8 mouse cellular contexts compared by ENCODE assay signal in genomic region chr11:59838426-59838825, GRCm38 (mm10). TPM values are rescaled to one million over a fixed set of nuclear protein-coding genes. Genes with fewer than 3 reads are reported as not detected.
DNase-seq lines count a peak whose midpoint lies in the region; ATAC-seq lines count a peak whose summit lies in the region.

No protein-coding gene starts in this region.

- no peak overlapping the region for H3K27ac ChIP-seq in limb, embryonic 15.5 days
- H3K27ac ChIP-seq in stomach, embryonic 16.5 days (ENCODE audit: low read length), result no peak overlapping the region

- no peak for ATAC-seq in erythroblast, adult 5-6 weeks (replicated peaks; ENCODE audit: low FRiP score, poor library complexity, severe bottlenecking)
- ATAC-seq in limb, embryonic 15.5 days (ENCODE audit: insufficient number of reproducible peaks, low FRiP score, low TSS enrichment, low read depth), result no peak
- ATAC-seq in stomach, embryonic 16.5 days (ENCODE audit: insufficient read depth, low FRiP score), result no peak
- no peak for ATAC-seq in granulocyte monocyte progenitor cell, adult 5-6 weeks (replicated peaks; ENCODE audit: poor library complexity, severe bottlenecking)

- peaks cover 49% of the 10 kb centered on the region for H3K36me3 ChIP-seq in erythroblast, embryonic 14.5 days (ENCODE audit: control insufficient read depth)
- H3K36me3 ChIP-seq in limb, embryonic 15.5 days, result peaks cover 35% of the 10 kb centered on the region
- H3K36me3 ChIP-seq in stomach, embryonic 16.5 days (ENCODE audit: control insufficient read depth, insufficient read depth, low read length), result peaks cover 13% of the 10 kb centered on the region; the same call in 1 of the 2 replicates

- H3K4me3 ChIP-seq in erythroblast, embryonic 14.5 days (replicated peaks), result peak overlapping the region; percentile 79
- H3K4me3 ChIP-seq in limb, embryonic 15.5 days, result peak overlapping the region; percentile 100
- peak overlapping the region; percentile 97 for H3K4me3 ChIP-seq in stomach, embryonic 16.5 days (replicated peaks; ENCODE audit: low read length)

- WGBS in limb, embryonic 15.5 days, result 55% methylated on average over 4 of the region's 4 CpGs
- WGBS in stomach, embryonic 16.5 days, result 51% methylated on average over 4 of the region's 4 CpGs

- DNase-seq in retina, postnatal 1 day, result peak; percentile 2
- DNase-seq in retina, embryonic 14.5 days (ENCODE audit: low spot score), result no peak
- no peak for DNase-seq in gastrocnemius, adult 8-10 months (ENCODE audit: low spot score in 2 of 2)

- H3K9ac ChIP-seq in limb, embryonic 15.5 days, result peak overlapping the region; percentile 8; the same call in 1 of the 2 replicates
- peak overlapping the region; percentile 98 for H3K9ac ChIP-seq in stomach, embryonic 16.5 days (ENCODE audit: low read length)

- peaks cover 37% of the 10 kb centered on the region for H3K4me1 ChIP-seq in erythroblast, embryonic 14.5 days (ENCODE audit: control insufficient read depth)
- peaks cover 15% of the 10 kb centered on the region for H3K4me1 ChIP-seq in limb, embryonic 15.5 days
- H3K4me1 ChIP-seq in stomach, embryonic 16.5 days (ENCODE audit: control insufficient read depth, insufficient read depth, low read length), result peaks cover 18% of the 10 kb centered on the region

- no peaks in the 10 kb centered on the region for H3K9me3 ChIP-seq in erythroblast, embryonic 14.5 days (ENCODE audit: control insufficient read depth, low read length)
- no peaks in the 10 kb centered on the region for H3K9me3 ChIP-seq in limb, embryonic 15.5 days
- H3K9me3 ChIP-seq in stomach, embryonic 16.5 days (replicated peaks; ENCODE audit: control insufficient read depth, low read length), result no peaks in the 10 kb centered on the region

- H3K27me3 ChIP-seq in erythroblast, embryonic 14.5 days (ENCODE audit: control insufficient read depth), result no peaks in the 10 kb centered on the region
- H3K27me3 ChIP-seq in limb, embryonic 15.5 days, result no peaks in the 10 kb centered on the region
- no peaks in the 10 kb centered on the region for H3K27me3 ChIP-seq in stomach, embryonic 16.5 days (ENCODE audit: control insufficient read depth, insufficient read depth, low read length)

- H3K4me2 ChIP-seq in limb, embryonic 15.5 days, result peak overlapping the region; percentile 58
- peak overlapping the region; percentile 78 for H3K4me2 ChIP-seq in stomach, embryonic 16.5 days (ENCODE audit: low read depth, low read length)

RNA-seq across cellular contexts. Expression of gene Nt5m, which starts 0.8 kb away (rescaled TPM):
- polyA plus RNA-seq in erythroblast, embryonic 14.5 days (2012), result 0.83 and 0.99 TPM in 2 replicates
- total RNA-seq in erythroblast, adult 5-6 weeks (2015; ENCODE audit: low replicate concordance), result 0.38 and 1.0 TPM in 2 replicates
- 2.0 TPM in 1 of 2 replicates, not detected in the other for total RNA-seq in erythroblast, adult 5-6 weeks (2017; ENCODE audit: low replicate concordance)
- 39.0 and 39.4 TPM in 2 replicates for polyA plus RNA-seq in limb, embryonic 15.5 days (2015; fragmentation: Nextera tagmentation; extraction: Ambion mirVana)
- polyA plus RNA-seq in stomach, embryonic 16.5 days (2015; fragmentation: Nextera tagmentation; extraction: Ambion mirVana), result 29.4 and 31.6 TPM in 2 replicates
- total RNA-seq in gastrocnemius, adult 8-10 months (2022), result 10 to 100 TPM; 17.3 to 19.7 (median 18.6) TPM
- 17.1 and 19.5 TPM in 2 replicates for total RNA-seq in granulocyte monocyte progenitor cell, adult 5-6 weeks (2014; fragmentation: Nextera tagmentation)
- total RNA-seq in granulocyte monocyte progenitor cell, adult 5-6 weeks (2017), result 9.6 and 10.9 TPM in 2 replicates

RNA-seq across cellular contexts. Expression of gene Cops3, which starts 1.2 kb away (rescaled TPM):
- 2.9 and 3.4 TPM in 2 replicates for polyA plus RNA-seq in erythroblast, embryonic 14.5 days (2012)
- 57.3 and 117 TPM in 2 replicates for total RNA-seq in erythroblast, adult 5-6 weeks (2015; ENCODE audit: low replicate concordance)
- 31.9 and 41.4 TPM in 2 replicates for total RNA-seq in erythroblast, adult 5-6 weeks (2017; ENCODE audit: low replicate concordance)
- 177 and 178 TPM in 2 replicates for polyA plus RNA-seq in limb, embryonic 15.5 days (2015; fragmentation: Nextera tagmentation; extraction: Ambion mirVana)
- 172 and 174 TPM in 2 replicates for polyA plus RNA-seq in stomach, embryonic 16.5 days (2015; fragmentation: Nextera tagmentation; extraction: Ambion mirVana)
- total RNA-seq in gastrocnemius, adult 8-10 months (2022), result 10 to 100 TPM; 77.3 to 93.6 (median 89.8) TPM
- total RNA-seq in granulocyte monocyte progenitor cell, adult 5-6 weeks (2014; fragmentation: Nextera tagmentation), result 141 and 166 TPM in 2 replicates
- 200 and 225 TPM in 2 replicates for total RNA-seq in granulocyte monocyte progenitor cell, adult 5-6 weeks (2017)

RNA-seq across cellular contexts. Expression of gene Flcn, which starts 28.6 kb away (rescaled TPM):
- polyA plus RNA-seq in erythroblast, embryonic 14.5 days (2012), result 0.28 and 0.94 TPM in 2 replicates
- 4.8 and 17.5 TPM in 2 replicates for total RNA-seq in erythroblast, adult 5-6 weeks (2015; ENCODE audit: low replicate concordance)
- total RNA-seq in erythroblast, adult 5-6 weeks (2017; ENCODE audit: low replicate concordance), result 8.6 and 10.7 TPM in 2 replicates
- polyA plus RNA-seq in limb, embryonic 15.5 days (2015; fragmentation: Nextera tagmentation; extraction: Ambion mirVana), result 33.6 and 38.2 TPM in 2 replicates
- 34.1 and 35.6 TPM in 2 replicates for polyA plus RNA-seq in stomach, embryonic 16.5 days (2015; fragmentation: Nextera tagmentation; extraction: Ambion mirVana)
- 10 to 100 TPM; 40.1 to 65.3 (median 43.4) TPM for total RNA-seq in gastrocnemius, adult 8-10 months (2022)
- total RNA-seq in granulocyte monocyte progenitor cell, adult 5-6 weeks (2014; fragmentation: Nextera tagmentation), result 7.9 and 16.7 TPM in 2 replicates
- total RNA-seq in granulocyte monocyte progenitor cell, adult 5-6 weeks (2017), result 19.7 and 19.8 TPM in 2 replicates

RNA-seq across cellular contexts. Expression of gene Pld6, which starts 51.0 kb away (rescaled TPM):
- polyA plus RNA-seq in erythroblast, embryonic 14.5 days (2012), result not detected in 2 replicates
- not detected in 2 replicates for total RNA-seq in erythroblast, adult 5-6 weeks (2015; ENCODE audit: low replicate concordance)
- total RNA-seq in erythroblast, adult 5-6 weeks (2017; ENCODE audit: low replicate concordance), result 0.84 TPM in 1 of 2 replicates, not detected in the other
- polyA plus RNA-seq in limb, embryonic 15.5 days (2015; fragmentation: Nextera tagmentation; extraction: Ambion mirVana), result 2.0 TPM in 2 replicates
- 6.0 and 7.7 TPM in 2 replicates for polyA plus RNA-seq in stomach, embryonic 16.5 days (2015; fragmentation: Nextera tagmentation; extraction: Ambion mirVana)
- not detected for total RNA-seq in gastrocnemius, adult 8-10 months (2022)
- total RNA-seq in granulocyte monocyte progenitor cell, adult 5-6 weeks (2014; fragmentation: Nextera tagmentation), result 2.3 TPM in 1 of 2 replicates, not detected in the other
- total RNA-seq in granulocyte monocyte progenitor cell, adult 5-6 weeks (2017), result 0.57 and 1.2 TPM in 2 replicates
